Mouse (Mus musculus) heart, postnatal 10 days (tissue): ENCODE data around the gene Erc2. TPM values are rescaled to one million over a fixed set of nuclear protein-coding genes. Genes with fewer than 3 reads are reported as not detected.

ENCODE experiments used
- DNase-seq, 2 experiments: peaks; one replicate each; pipeline ENCODE4 v3.0.0; 2021
- intact Hi-C: fragments of 180-260 bp; cut with DNase I; formaldehyde crosslinking; loops from one replicate; pipeline ENCODE4 v1.15.1; 2025
- total RNA-seq, 2 experiments: library from RNA; stranded (reverse); gene quantifications; 2 replicates each; pipeline ENCODE4 v1.2.3; 2021

The Erc2 gene
- total RNA-seq, 2 experiments from 2014 or later: 2.5 to 2.9 TPM

- DNase-seq: no peak
- intact Hi-C loops: no loop called here
Observed at GRCm38 (mm10) chr14:27759069-27759628, 136.9 kb downstream of the Erc2 start.

GRCm38 (mm10) chr14:27759982-27760381 is 137.8 kb downstream of the Erc2 start:
- intact Hi-C loops: no loop called here
- DNase-seq: no peak

DNA sequence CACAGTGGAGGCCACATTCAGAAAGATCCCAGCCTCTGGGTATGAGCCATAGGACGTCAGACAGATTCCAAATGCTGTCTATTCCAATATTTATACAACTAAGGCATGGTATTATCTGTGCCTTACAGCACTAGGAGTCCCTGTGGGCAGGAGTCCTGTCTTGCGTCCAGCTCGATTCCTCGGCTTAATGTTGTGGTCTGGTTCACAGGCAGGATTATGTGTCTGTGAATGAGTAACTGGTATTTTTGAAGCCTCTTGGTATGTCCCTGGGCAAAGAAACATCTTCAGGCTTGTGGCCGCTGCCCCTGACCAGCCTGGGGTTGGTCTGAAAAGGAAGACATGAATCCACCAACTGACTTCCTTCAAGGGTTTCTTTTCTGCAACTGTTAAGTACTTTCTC is 153.1 kb downstream of the Erc2 start:
- intact Hi-C loops: no loop called here
- DNase-seq: no peak

DNA sequence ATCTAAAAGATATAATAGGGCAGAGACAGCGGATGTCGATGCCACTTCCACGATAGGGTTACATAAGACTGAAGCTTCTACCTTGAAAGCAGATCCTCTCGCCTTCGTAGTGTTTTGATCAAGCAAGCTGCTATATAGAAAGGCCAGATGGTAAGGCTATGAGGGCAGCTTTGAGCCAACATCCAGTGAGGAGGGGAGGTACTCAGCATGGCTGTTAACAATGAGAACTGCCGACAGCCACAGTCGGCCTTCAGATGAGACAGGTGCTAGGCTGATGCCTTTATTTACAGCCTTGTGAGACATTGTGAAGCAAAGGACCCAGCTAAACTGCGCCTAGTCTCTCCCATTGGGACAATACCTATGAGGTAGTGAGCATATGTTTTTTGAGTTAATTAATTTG is 156.3 kb downstream of the Erc2 start:
- intact Hi-C loops: no loop called here
- no peak for DNase-seq

GRCm38 (mm10) chr14:27778982-27779701 is 156.9 kb downstream of the Erc2 start:
- intact Hi-C loops: no loop called here
- DNase-seq: no peak

- DNase-seq: no peak
- intact Hi-C loops: no loop called here
Observed at GRCm38 (mm10) chr14:27781221-27781620, 159.0 kb downstream of the Erc2 start.

DNA sequence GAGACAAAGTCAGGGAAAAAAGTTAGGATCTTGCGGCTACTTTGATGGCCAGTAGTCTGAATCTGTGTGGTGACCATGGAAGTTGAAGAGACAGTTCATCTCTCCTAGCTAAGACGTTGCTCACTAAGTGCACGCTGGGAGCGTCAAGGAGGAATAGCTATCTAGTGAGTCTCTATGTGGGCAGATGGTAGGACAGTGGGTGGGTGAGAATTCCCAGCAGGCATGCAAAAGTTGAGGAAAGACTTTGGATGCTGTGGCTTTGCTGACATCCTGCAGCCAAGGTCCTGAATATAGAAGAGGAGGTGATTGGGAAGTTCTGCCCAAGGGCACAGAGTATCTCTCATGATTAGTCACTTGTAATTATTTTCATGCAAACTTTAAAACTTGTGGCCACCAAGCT is 162.6 kb downstream of the Erc2 start:
- intact Hi-C loops: no loop called here

DNA sequence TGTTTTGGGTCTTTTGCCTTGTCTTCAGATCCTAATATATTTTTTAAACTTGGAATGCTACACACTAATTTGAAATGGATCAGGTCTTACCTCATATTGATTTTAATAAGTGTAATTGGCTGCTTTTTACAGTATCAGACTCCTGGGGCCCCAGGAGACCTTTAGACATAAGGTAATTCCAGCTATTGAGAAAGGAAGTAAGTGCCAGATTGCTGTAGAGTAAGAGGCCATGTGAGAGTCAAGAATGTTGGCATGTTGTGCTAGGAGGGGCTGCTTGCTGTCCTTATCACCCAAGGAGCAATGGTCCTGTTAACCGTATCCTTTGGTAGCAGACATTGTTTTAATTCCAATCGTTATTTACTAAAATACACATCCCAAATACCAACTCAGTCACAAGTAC is 163.3 kb downstream of the Erc2 start:
- intact Hi-C loops: no loop called here
- no peak for DNase-seq

More for the DNA sequence above, 162.6 kb downstream of the Erc2 start:
- DNase-seq: no peak

DNA sequence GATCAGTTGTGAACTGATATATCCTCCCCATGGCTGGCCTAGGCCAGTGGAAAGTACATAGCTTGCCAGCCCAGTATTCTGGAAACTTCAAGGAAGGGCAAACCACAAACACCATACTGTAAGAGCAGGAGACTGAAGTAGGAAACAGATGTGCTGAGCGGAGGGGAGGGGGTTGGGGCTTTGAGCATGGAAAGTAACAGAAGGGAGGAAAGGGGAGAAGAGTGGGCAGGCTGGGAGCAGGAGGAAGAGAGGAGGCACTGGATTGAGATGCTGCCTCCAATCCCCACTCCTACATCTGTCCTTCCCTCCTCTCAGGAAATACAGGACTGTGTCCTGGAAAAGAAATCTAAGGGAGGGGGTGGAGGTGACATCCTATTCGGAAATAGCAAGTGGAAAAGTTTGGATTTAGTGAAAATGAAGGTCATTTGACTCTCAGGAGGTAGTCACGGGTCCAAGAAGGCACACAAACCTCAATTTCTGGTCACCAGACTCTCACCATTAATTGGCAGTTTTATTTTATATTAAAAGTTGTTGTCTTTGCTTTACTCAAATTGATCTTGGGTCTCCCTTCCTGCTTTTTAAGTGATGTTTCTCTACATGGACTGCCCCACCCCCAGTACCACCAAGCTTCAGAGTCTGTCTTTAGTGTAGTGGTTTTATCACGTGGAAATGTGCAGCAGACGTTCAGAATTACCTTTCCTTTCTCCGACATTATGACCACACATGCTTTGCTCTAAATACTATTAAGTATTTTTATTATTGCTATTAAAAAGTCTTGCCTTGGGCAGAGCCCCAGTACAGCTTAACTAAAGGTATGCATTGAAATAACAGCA is 167.1 kb downstream of the Erc2 start:
- intact Hi-C loops: no loop called here
- no peak for DNase-seq

- intact Hi-C loops: no loop called here
- no peak for DNase-seq
Observed at GRCm38 (mm10) chr14:27798184-27798934, 176.1 kb downstream of the Erc2 start.

DNA sequence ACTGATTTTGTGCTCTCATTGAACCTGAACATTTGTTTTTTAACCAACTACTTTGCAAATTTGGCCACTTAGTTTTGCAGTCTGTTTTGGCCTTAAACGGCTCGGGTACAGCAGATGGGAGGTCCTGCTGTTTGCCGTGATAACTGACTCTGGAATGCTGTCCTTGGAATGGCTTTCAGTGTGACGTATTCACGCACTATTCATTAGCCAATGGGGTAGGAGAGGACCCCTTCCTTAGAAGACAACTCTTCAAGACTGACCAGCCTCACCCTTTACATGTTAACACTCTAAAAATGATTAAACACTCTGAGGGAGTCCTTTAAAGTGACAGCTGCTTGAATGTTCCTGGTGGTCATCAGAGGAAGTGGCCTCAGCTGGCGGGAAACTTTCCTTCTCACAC is 178.5 kb downstream of the Erc2 start:
- intact Hi-C loops: no loop called here
- peak; percentile 16 to 51 for DNase-seq

- intact Hi-C loops: no loop called here
- peak in 1 of 2 experiments; percentile 35 for DNase-seq
Observed at GRCm38 (mm10) chr14:27803961-27804360, 181.7 kb downstream of the Erc2 start.

- intact Hi-C loops: loop anchor here (5.0 kb wide), 1 partner anchor 1632 kb away; no protein-coding TSS in a partner anchor
- DNase-seq: no peak
Observed at GRCm38 (mm10) chr14:27805064-27805463, 182.8 kb downstream of the Erc2 start.

GRCm38 (mm10) chr14:27808080-27808479 is 185.9 kb downstream of the Erc2 start:
- peak; percentile 49 to 72 for DNase-seq
- intact Hi-C loops: loop anchor here (2.0 to 5.0 kb wide), 2 partner anchors 699 to 1629 kb away; no protein-coding TSS in a partner anchor

GRCm38 (mm10) chr14:27808523-27809114 is 186.4 kb downstream of the Erc2 start:
- intact Hi-C loops: loop anchor here (2.0 to 5.0 kb wide), 2 partner anchors 698 to 1629 kb away; no protein-coding TSS in a partner anchor
- DNase-seq: no peak

DNA sequence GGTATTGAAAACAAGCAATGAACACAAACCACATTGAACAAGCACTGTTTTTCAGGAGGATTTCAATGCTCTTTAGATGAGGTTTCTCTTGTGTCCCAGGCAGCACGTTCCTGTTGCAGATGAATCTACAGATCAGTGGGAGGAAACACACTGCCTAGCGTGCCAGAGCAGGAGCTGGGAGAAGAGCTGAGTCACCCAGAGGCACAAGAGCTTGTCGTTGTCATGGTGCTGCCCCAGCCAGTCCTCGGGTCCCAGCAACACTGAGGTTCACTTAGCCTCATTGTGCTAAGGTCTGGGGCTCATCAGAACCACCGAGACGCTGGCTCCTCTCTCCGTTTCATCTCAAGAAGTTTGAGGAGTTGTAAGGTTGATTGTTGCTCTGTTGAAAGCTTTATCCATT is 188.6 kb downstream of the Erc2 start:
- DNase-seq: no peak
- intact Hi-C loops: no loop called here

GRCm38 (mm10) chr14:27811649-27812048 is 189.4 kb downstream of the Erc2 start:
- intact Hi-C loops: no loop called here
- peak; percentile 31 to 54 for DNase-seq

DNA sequence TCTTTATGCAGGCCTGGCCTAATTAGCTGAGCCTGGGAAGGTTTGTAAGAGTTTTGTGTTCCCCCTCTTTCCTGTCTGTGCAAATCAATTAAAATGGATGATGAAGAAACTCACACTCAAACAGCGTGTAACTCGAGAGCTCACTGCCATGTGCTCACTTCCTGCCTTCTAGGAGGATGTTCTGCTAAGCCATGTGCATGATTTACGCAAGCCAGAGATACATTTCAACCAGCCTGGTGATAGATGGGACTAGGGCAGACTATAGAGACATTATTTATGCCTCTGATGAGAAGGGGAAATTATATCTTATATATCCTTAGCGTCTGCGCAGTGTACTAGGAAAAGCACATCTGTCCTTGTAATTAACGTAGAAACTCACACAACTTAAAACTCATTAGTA is 193.5 kb downstream of the Erc2 start:
- intact Hi-C loops: no loop called here

DNA sequence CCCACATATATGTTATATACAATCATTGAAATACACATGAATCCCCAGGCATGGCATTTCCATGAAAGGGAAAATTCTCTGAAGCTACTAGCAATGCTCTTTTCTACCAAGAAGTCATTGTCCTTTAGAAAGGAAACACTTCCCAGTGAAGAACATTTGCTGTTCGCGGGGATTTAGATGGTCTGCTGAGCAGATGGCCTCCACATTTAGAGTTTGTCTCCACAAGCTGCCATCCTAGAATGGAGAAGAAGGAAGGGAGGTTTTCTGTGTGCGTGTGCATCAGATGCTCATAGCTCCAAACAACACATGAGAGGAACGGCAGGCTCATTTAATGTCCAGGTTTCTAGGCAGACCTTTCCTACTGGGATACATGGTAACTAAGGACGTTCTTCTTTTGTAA is 196.8 kb downstream of the Erc2 start:
- DNase-seq: no peak
- intact Hi-C loops: no loop called here

More for the DNA sequence above, 193.5 kb downstream of the Erc2 start:
- DNase-seq: no peak

- peak; percentile 29 to 40 for DNase-seq
- intact Hi-C loops: no loop called here
Observed at GRCm38 (mm10) chr14:27821801-27822200, 199.6 kb downstream of the Erc2 start.
